ENCODE assay signal across 17 mouse cellular contexts in genomic region chr13:54581385-54581784, GRCm38 (mm10). TPM values are rescaled to one million over a fixed set of nuclear protein-coding genes. Genes with fewer than 3 reads are reported as not detected.
DNase-seq lines count a peak whose midpoint lies in the region; ATAC-seq and TF ChIP-seq lines count a peak whose summit lies in the region.
"Had no signal": no experiment of that assay in that cellular context is flagged by ENCODE, and none has a peak within 500 bp of the region (broad histone marks: within the 10 kb centered on the region; RNA-seq: fewer than 3 reads in every experiment).

No protein-coding gene starts in this region.

- ATAC-seq in lung, postnatal 0 days = peak; percentile 74
- no peak for ATAC-seq in stomach, embryonic 15.5 days (ENCODE audit: insufficient read depth, low FRiP score, low read depth)
- ATAC-seq: forebrain, embryonic 13.5 days had no signal

- no peaks in the 10 kb centered on the region for H3K9me3 ChIP-seq in lung, postnatal 0 days (ENCODE audit: low read length)
- H3K9me3 ChIP-seq in stomach, embryonic 15.5 days = no peaks in the 10 kb centered on the region
- H3K9me3 ChIP-seq: embryonic facial prominence, embryonic 10.5 days; forebrain, embryonic 13.5 days; heart, embryonic 12.5 days; hindbrain, embryonic 10.5 days had no signal

- no peak overlapping the region for H3K4me3 ChIP-seq in lung, postnatal 0 days (ENCODE audit: low read depth, low read length)
- no peak overlapping the region for H3K4me3 ChIP-seq in stomach, embryonic 15.5 days (replicated peaks)
- H3K4me3 ChIP-seq: embryonic facial prominence, embryonic 10.5 days; forebrain, embryonic 13.5 days; heart, embryonic 12.5 days; hindbrain, embryonic 10.5 days had no signal

- peak overlapping the region; percentile 43; the same call in 1 of the 2 replicates for H3K27ac ChIP-seq in lung, postnatal 0 days (ENCODE audit: low read length)
- H3K27ac ChIP-seq in stomach, embryonic 15.5 days = 0 out of 2 replicates have a peak overlapping the region, but pooled peaks have one; percentile 6
- H3K27ac ChIP-seq: embryonic facial prominence, embryonic 10.5 days; hindbrain, embryonic 10.5 days had no signal

- peaks cover 5% of the 10 kb centered on the region; the same call in 1 of the 2 replicates for H3K4me1 ChIP-seq in lung, postnatal 0 days (ENCODE audit: insufficient read depth, low read depth, low read length)
- peaks cover 10% of the 10 kb centered on the region; the same call in 1 of the 2 replicates for H3K4me1 ChIP-seq in stomach, embryonic 15.5 days

- 0 out of 2 replicates have a peak, but pooled peaks cover 4% of the 10 kb centered on the region for H3K36me3 ChIP-seq in lung, postnatal 0 days (ENCODE audit: insufficient read depth, low read length)
- peaks cover 48% of the 10 kb centered on the region for H3K36me3 ChIP-seq in stomach, embryonic 15.5 days

- TF ChIP-seq CTCF in lung, postnatal 0 days (IDR thresholded peaks at IDR 0.05) = no peak

- H3K4me2 ChIP-seq in lung, postnatal 0 days (replicated peaks; ENCODE audit: low read depth, low read length) = no peak overlapping the region
- H3K4me2 ChIP-seq in stomach, embryonic 15.5 days = no peak overlapping the region
- H3K4me2 ChIP-seq: forebrain, embryonic 13.5 days; heart, embryonic 12.5 days had no signal

- peak; percentile 50 for DNase-seq in kidney, adult 9 months
- DNase-seq in kidney, adult 8-10 months = no peak
- peak; percentile 67 for DNase-seq in lung, postnatal 0 days (ENCODE audit: low spot score)
- no peak for DNase-seq in lung, postnatal 4 days
- no peak for DNase-seq in heart, adult 18-20 months
- DNase-seq: adrenal gland, adult 2 months; adrenal gland, postnatal 25 days; cerebellum, adult 18-20 months; cerebellum, adult 9-11 months; forebrain, postnatal 0 days; gastrocnemius, postnatal 14 days had no signal

- H3K27me3 ChIP-seq in lung, postnatal 0 days (replicated peaks; ENCODE audit: insufficient read depth, low read length) = no peaks in the 10 kb centered on the region
- H3K27me3 ChIP-seq in stomach, embryonic 15.5 days (replicated peaks) = no peaks in the 10 kb centered on the region
- H3K27me3 ChIP-seq: CH12.LX; forebrain, embryonic 13.5 days; heart, embryonic 12.5 days had no signal

- TF ChIP-seq EP300 in lung, postnatal 0 days (IDR thresholded peaks at IDR 0.05) = no peak

- 55% methylated on average over 2 of the region's 2 CpGs for WGBS in lung, postnatal 0 days
- 68% methylated on average over 2 of the region's 2 CpGs for WGBS in stomach, embryonic 15.5 days

- H3K9ac ChIP-seq in lung, postnatal 0 days (replicated peaks; ENCODE audit: low read depth) = no peak overlapping the region
- no peak overlapping the region for H3K9ac ChIP-seq in stomach, embryonic 15.5 days
- H3K9ac ChIP-seq: forebrain, embryonic 13.5 days; forebrain, postnatal 0 days; heart, embryonic 12.5 days had no signal

RNA-seq across cellular contexts. Expression of gene Arl10, which starts 6.6 kb away (rescaled TPM):
- 19.1 and 21.4 TPM in 2 replicates for polyA plus RNA-seq in lung, postnatal 0 days (2015; fragmentation: Nextera tagmentation; extraction: Ambion mirVana)
- 25.9 and 26.3 TPM in 2 replicates for polyA plus RNA-seq in stomach, embryonic 15.5 days (2015; fragmentation: Nextera tagmentation; extraction: Ambion mirVana)
- 1 to 10 TPM; 5.0 to 5.3 TPM for total RNA-seq in heart, adult 18-20 months (2021)

RNA-seq across cellular contexts. Expression of gene Nop16, which starts 8.5 kb away (rescaled TPM):
- 29.4 and 31.0 TPM in 2 replicates for polyA plus RNA-seq in lung, postnatal 0 days (2015; fragmentation: Nextera tagmentation; extraction: Ambion mirVana)
- 85.9 and 88.2 TPM in 2 replicates for polyA plus RNA-seq in stomach, embryonic 15.5 days (2015; fragmentation: Nextera tagmentation; extraction: Ambion mirVana)
- total RNA-seq in heart, adult 18-20 months (2021) = 10 to 100 TPM; 13.7 to 16.4 TPM

RNA-seq across cellular contexts. Expression of gene Higd2a, which starts 8.6 kb away (rescaled TPM):
- polyA plus RNA-seq in lung, postnatal 0 days (2015; fragmentation: Nextera tagmentation; extraction: Ambion mirVana) = 243 and 247 TPM in 2 replicates
- polyA plus RNA-seq in stomach, embryonic 15.5 days (2015; fragmentation: Nextera tagmentation; extraction: Ambion mirVana) = 193 and 207 TPM in 2 replicates
- 100 to 1,000 TPM; 185 to 190 TPM for total RNA-seq in heart, adult 18-20 months (2021)

RNA-seq across cellular contexts. Expression of gene 4833439L19Rik, which starts 16.1 kb away (rescaled TPM):
- polyA plus RNA-seq in lung, postnatal 0 days (2015; fragmentation: Nextera tagmentation; extraction: Ambion mirVana) = 95.1 and 105 TPM in 2 replicates
- 109 and 115 TPM in 2 replicates for polyA plus RNA-seq in stomach, embryonic 15.5 days (2015; fragmentation: Nextera tagmentation; extraction: Ambion mirVana)
- total RNA-seq in heart, adult 18-20 months (2021) = 100 to 1,000 TPM in 1 of 2 experiments, 10 to 100 TPM in 1; 94.5 to 102 TPM

RNA-seq across cellular contexts. Expression of gene Cltb, which starts 29.8 kb away (rescaled TPM):
- 104 and 118 TPM in 2 replicates for polyA plus RNA-seq in lung, postnatal 0 days (2015; fragmentation: Nextera tagmentation; extraction: Ambion mirVana)
- polyA plus RNA-seq in stomach, embryonic 15.5 days (2015; fragmentation: Nextera tagmentation; extraction: Ambion mirVana) = 62.5 and 82.6 TPM in 2 replicates
- total RNA-seq in heart, adult 18-20 months (2021) = 10 to 100 TPM; 87.8 to 97.2 TPM

Comparison
In these comparisons a context has a peak if more than half of its experiments do, and no peak if none do; other contexts are left out.
1. DNase-seq: peak in kidney, adult 9 months (single experiment) and lung, postnatal 0 days (single experiment); none in kidney, adult 8-10 months (0 of 2), lung, postnatal 4 days (0 of 2) and heart, adult 18-20 months (0 of 2).